Mouse (Mus musculus) spleen, adult 2 months (tissue): ENCODE results near the gene Rbpj.

Source experiments
- CTCF ChIP-seq: fragments of 200-500 bp; IDR thresholded peaks from 2 replicates; pipeline ENCODE4 v1.5.1; 2011; ENCODE audit warnings: mild to moderate bottlenecking, inconsistent platforms; ENCODE audit not compliant: insufficient read depth, insufficient read length, insufficient replicate concordance; ENCODE audit errors: extremely low read depth
- POLR2A ChIP-seq: fragments of 200-500 bp; IDR thresholded peaks from 2 replicates; pipeline ENCODE4 v1.6.1; 2011; ENCODE audit warnings: low read depth, low read length, inconsistent platforms

DNA sequence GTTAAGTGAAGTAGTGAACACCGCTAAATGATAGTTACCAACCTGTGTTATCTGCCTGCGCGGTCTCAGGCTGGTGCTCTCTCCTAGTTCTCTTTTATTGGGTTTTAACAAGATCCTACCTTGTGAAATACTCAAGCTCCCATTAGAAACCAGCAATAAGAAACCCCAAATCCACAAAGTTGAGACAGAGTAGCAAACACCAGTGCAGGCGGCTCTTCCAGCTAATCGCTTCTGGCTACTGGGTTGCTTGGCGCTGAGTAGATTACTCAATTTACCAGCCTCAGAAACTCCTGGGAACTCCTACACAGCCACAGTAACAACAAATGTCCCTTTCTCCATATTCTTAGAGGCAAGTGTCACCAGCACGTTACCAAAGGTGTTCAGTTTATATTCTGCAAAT, 58.2 kb downstream of the Rbpj start:
- TF ChIP-seq CTCF = no peak
- TF ChIP-seq POLR2A = no peak
